Mouse (Mus musculus): ENCODE results near the gene Prcp.

The Prcp gene

GRCm38 (mm10) chr7:92980741-92981140 lies 106.5 kb downstream of the Prcp start:
- no peak for DNase-seq

- no peak for DNase-seq
Observed at GRCm38 (mm10) chr7:92981864-92982263, 107.6 kb downstream of the Prcp start.
